Mouse (Mus musculus) heart, embryonic 14.5 days (tissue): ENCODE measurements around the gene Thtpa. TPM values are rescaled to one million over a fixed set of nuclear protein-coding genes. Genes with fewer than 3 reads are reported as not detected.

Source experiments
- ATAC-seq: fragments of 200-750 bp; cut with Nextera tagmentation; 2 replicates; pipeline ENCODE4 v1.8.0; 2017; ENCODE audit warnings: low read depth, moderate TSS enrichment; ENCODE audit not compliant: insufficient number of reproducible peaks, insufficient read depth, low FRiP score
- H3K27ac ChIP-seq, 2 experiments: fragments of 200-500 bp in 1 of 2; fragments of 300-500 bp in 1 of 2; sonication (generic) in 1 of 2; replicated peaks in 1 of 2; 2 replicates each; pipeline ENCODE4 v1.5.1; 2012 to 2014; ENCODE audit warnings: low read depth in 2 of 2, low read length in 2 of 2, control low read depth in 1 of 2, mild to moderate bottlenecking in 1 of 2, mixed read lengths in 1 of 2; ENCODE audit not compliant: control insufficient read depth in 1 of 2, insufficient read depth in 1 of 2
- H3K27me3 ChIP-seq: fragments of 300-500 bp; sonication (generic); 2 replicates; pipeline ENCODE4 v1.6.1; 2014; ENCODE audit warnings: mild to moderate bottlenecking, low read length, control low read depth; ENCODE audit not compliant: control insufficient read depth, insufficient read depth
- H3K36me3 ChIP-seq: fragments of 300-500 bp; sonication (generic); 2 replicates; pipeline ENCODE4 v1.6.1; 2014; ENCODE audit warnings: mild to moderate bottlenecking, control low read depth, low read length, mixed read lengths; ENCODE audit not compliant: control insufficient read depth, insufficient read depth
- H3K4me1 ChIP-seq, 2 experiments: fragments of 200-500 bp in 1 of 2; fragments of 300-500 bp in 1 of 2; sonication (generic) in 1 of 2; 2 replicates each; pipeline ENCODE4 v1.6.1; 2012 to 2014; ENCODE audit warnings: low read length in 2 of 2, control low read depth in 1 of 2, mixed read lengths in 1 of 2; ENCODE audit not compliant: control insufficient read depth in 2 of 2, insufficient read depth in 2 of 2
- H3K4me2 ChIP-seq: fragments of 300-500 bp; sonication (generic); 2 replicates; pipeline ENCODE4 v1.6.1; 2014; ENCODE audit warnings: mild to moderate bottlenecking, low read length
- H3K4me3 ChIP-seq, 2 experiments: fragments of 200-500 bp in 1 of 2; fragments of 300-500 bp in 1 of 2; sonication (generic) in 1 of 2; 2 replicates each; pipeline ENCODE4 v1.5.1; 2012 to 2014; ENCODE audit warnings: low read length in 2 of 2, mild to moderate bottlenecking in 2 of 2, control low read depth in 1 of 2, low read depth in 1 of 2, moderate library complexity in 1 of 2; ENCODE audit not compliant: control insufficient read depth in 1 of 2, insufficient read depth in 1 of 2
- H3K9ac ChIP-seq: fragments of 300-500 bp; sonication (generic); 2 replicates; pipeline ENCODE4 v1.6.1; 2014; ENCODE audit warnings: mild to moderate bottlenecking, low read length
- H3K9me3 ChIP-seq: fragments of 300-500 bp; sonication (generic); 2 replicates; pipeline ENCODE4 v1.6.1; 2016; ENCODE audit warnings: low read length, control low read depth; ENCODE audit not compliant: control insufficient read depth
- WGBS: fragments of 180-500 bp; shearing (Covaris S2); extraction: QIAGEN DNeasy Blood & Tissue Kit; methylation state at CpG from one replicate; pipeline ENCODE4 v1.1.7; 2014; 5-methylcytosine and 5-hydroxymethylcytosine counted together
- polyA plus RNA-seq: library from polyadenylated mRNA; unstranded; fragments of >200 nt; fragmentation: Nextera tagmentation; extraction: Ambion mirVana; gene quantifications from 2 replicates; pipeline ENCODE4 v1.2.1, GENCODE M21; 2014

Gene Thtpa
- polyA plus RNA-seq, 1 experiment from 2014 or later: 15.1 TPM

GRCm38 (mm10) chr14:55078366-55078989 is 16.1 kb upstream of the Thtpa start:
- H3K36me3 ChIP-seq: no peaks in the 10 kb centered on the region
- H3K27me3 ChIP-seq: peaks cover 16% of the 10 kb centered on the region
- peak overlapping the region; percentile 30; the same call in 1 of the 2 replicates for H3K9ac ChIP-seq
- H3K4me1 ChIP-seq: peaks cover 6 to 19% of the 10 kb centered on the region in 2 experiments
- no peaks in the 10 kb centered on the region for H3K9me3 ChIP-seq
- WGBS: 10% methylated on average over 23 of the region's 23 CpGs
- peak overlapping the region; percentile 57 for H3K4me2 ChIP-seq
- ATAC-seq: no peak
- H3K4me3 ChIP-seq: peak overlapping the region; percentile 6 to 19; a peak in 2 of 4 replicates
- H3K27ac ChIP-seq: no peak overlapping the region

GRCm38 (mm10) chr14:55079214-55079970 is 15.2 kb upstream of the Thtpa start:
- peak overlapping the region; percentile 57 for H3K4me2 ChIP-seq
- WGBS: 19% methylated on average over 8 of the region's 8 CpGs
- H3K4me3 ChIP-seq: no peak overlapping the region; a peak in 1 of 4 replicates
- H3K36me3 ChIP-seq: no peaks in the 10 kb centered on the region
- no peak overlapping the region for H3K9ac ChIP-seq
- ATAC-seq: peak; percentile 35; the same call in 1 of the 2 replicates
- no peak overlapping the region for H3K27ac ChIP-seq
- H3K9me3 ChIP-seq: no peaks in the 10 kb centered on the region
- peaks cover 16% of the 10 kb centered on the region for H3K27me3 ChIP-seq
- H3K4me1 ChIP-seq: peaks cover 6 to 19% of the 10 kb centered on the region in 2 experiments

GRCm38 (mm10) chr14:55081105-55081504 is 13.5 kb upstream of the Thtpa start:
- no peaks in the 10 kb centered on the region for H3K36me3 ChIP-seq
- no peak for ATAC-seq
- no peaks in the 10 kb centered on the region for H3K9me3 ChIP-seq
- no peak overlapping the region for H3K4me3 ChIP-seq
- H3K27me3 ChIP-seq: peaks cover 16% of the 10 kb centered on the region
- peaks cover 13 to 24% of the 10 kb centered on the region in 2 experiments for H3K4me1 ChIP-seq
- 28% methylated on average over 5 of the region's 5 CpGs for WGBS
- no peak overlapping the region for H3K9ac ChIP-seq
- no peak overlapping the region for H3K27ac ChIP-seq
- H3K4me2 ChIP-seq: no peak overlapping the region

- ATAC-seq: no peak
- WGBS: 64% methylated on average over 6 of the region's 6 CpGs
- Histone ChIP-seq H3K9me3 (no peaks in the 10 kb centered on the region), H3K4me3 (no peak overlapping the region), H3K36me3 (no peaks in the 10 kb centered on the region), H3K9ac (no peak overlapping the region), H3K27me3 (peaks cover 7% of the 10 kb centered on the region; the same call in 1 of the 2 replicates), H3K4me1 (peaks cover 19 to 32% of the 10 kb centered on the region in 2 experiments), H3K27ac (no peak overlapping the region), H3K4me2 (no peak overlapping the region)
Observed at GRCm38 (mm10) chr14:55083481-55083880, 11.1 kb upstream of the Thtpa start.

GRCm38 (mm10) chr14:55085324-55086008 is 9.1 kb upstream of the Thtpa start:
- no peak overlapping the region for H3K4me2 ChIP-seq
- no peak overlapping the region for H3K4me3 ChIP-seq
- H3K27ac ChIP-seq: no peak overlapping the region; a peak in 1 of 4 replicates
- no peak overlapping the region for H3K9ac ChIP-seq
- H3K9me3 ChIP-seq: no peaks in the 10 kb centered on the region
- H3K27me3 ChIP-seq: no peaks in the 10 kb centered on the region
- peaks cover 26 to 36% of the 10 kb centered on the region in 2 experiments for H3K4me1 ChIP-seq
- 53% methylated on average over 9 of the region's 9 CpGs for WGBS
- ATAC-seq: no peak
- H3K36me3 ChIP-seq: no peaks in the 10 kb centered on the region

- ATAC-seq: no peak
- Histone ChIP-seq H3K27ac (no peak overlapping the region; a peak in 1 of 4 replicates), H3K36me3 (no peaks in the 10 kb centered on the region), H3K27me3 (no peaks in the 10 kb centered on the region), H3K4me3 (no peak overlapping the region), H3K4me1 (peaks cover 27 to 39% of the 10 kb centered on the region in 2 experiments), H3K4me2 (no peak overlapping the region), H3K9ac (no peak overlapping the region), H3K9me3 (no peaks in the 10 kb centered on the region)
- 81% methylated on average over 6 of the region's 6 CpGs for WGBS
Observed at GRCm38 (mm10) chr14:55086009-55086514, 8.5 kb upstream of the Thtpa start.

GRCm38 (mm10) chr14:55089199-55089947 is 5.2 kb upstream of the Thtpa start:
- H3K4me1 ChIP-seq: peaks cover 31 to 47% of the 10 kb centered on the region in 2 experiments
- H3K27ac ChIP-seq: peak overlapping the region; percentile 58 to 64
- no peaks in the 10 kb centered on the region for H3K27me3 ChIP-seq
- no peaks in the 10 kb centered on the region for H3K36me3 ChIP-seq
- no peaks in the 10 kb centered on the region for H3K9me3 ChIP-seq
- no peak overlapping the region for H3K9ac ChIP-seq
- ATAC-seq: no peak
- no peak overlapping the region for H3K4me3 ChIP-seq
- WGBS: 40% methylated on average over 13 of the region's 13 CpGs
- peak overlapping the region; percentile 23; the same call in 1 of the 2 replicates for H3K4me2 ChIP-seq
